Mouse (Mus musculus): ENCODE measurements around the gene Spdye4b.
"Not testable (repeated sequence)": the region's sequence is repeated elsewhere in the genome, so short reads cannot be mapped to it uniquely, and the experiment has no call there.

Gene Spdye4b

DNA sequence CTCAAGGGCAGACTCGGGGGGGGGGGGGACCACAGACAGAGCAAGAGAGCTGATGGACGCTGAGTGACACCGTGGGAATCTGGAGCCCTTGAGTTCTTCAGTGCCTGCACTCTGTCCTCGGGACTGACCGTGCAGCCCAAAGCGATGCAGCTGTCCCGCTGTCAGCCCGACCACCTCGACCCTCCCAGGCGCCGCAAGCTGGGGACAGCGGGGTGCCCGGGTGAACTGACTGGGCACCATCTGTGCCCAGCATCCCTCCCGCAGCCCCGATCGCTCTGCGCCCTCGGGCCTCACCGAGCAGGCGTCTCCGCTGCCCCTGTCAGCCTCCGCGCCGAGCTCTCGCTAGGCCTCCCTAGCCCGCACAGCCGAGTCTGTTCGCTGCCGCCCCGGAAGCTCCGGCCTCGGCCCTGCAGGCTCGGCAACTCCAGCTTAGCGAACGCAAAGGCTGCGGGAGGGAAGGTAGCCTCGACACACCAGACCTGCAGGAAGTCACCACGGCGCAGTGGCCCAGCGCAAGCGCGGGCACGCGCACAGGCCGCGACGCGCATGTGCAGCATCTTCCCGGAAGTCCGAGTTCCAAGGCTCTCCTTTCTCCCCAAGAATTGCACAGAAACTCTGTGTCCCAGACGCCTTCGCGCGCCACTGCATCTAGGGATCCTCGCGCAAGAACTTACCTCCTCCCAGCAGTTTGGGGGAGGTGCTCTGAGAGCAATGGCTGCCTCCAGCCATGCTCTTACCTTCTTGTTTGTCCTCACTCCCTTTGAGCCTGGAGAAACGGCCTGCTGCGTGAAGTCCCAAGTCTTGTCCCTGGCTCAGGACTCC lies at the start of gene Spdye4b, which contains the start of gene Rbak:
Spdye4b (plus strand) TSS at position 763 of the 822 bp plus-strand sequence.
Rbak (minus strand) TSS at position 521 of the 822 bp plus-strand sequence.
- DNase-seq: peak; percentile 92

DNA sequence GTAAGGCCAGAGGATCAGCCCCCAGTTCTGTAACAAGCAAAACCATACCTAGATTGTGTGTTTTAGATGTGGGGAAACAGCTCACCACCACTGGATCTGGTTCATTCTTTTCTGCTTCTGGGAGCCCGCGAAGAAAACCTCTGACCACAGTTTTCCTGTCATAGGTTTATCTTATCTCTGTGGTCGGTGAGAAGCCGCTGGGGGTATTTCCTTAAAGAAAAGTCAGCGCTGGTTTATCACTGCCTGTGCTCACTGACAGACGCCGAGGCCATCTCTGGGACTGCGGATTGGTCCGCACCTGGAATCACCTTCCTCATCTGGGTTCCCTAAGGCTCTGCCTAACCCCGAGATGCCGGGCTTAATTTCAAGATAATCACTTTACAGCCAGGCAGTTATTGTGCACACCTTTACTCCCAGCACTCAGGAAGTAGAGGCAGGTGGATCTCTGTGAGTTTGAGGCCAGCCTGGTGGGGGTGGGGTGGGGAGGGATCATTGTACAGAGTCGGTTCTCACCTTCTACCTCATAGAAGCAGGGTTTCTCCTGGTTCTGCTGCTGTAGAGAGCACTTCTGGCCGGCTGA lies 47.8 kb upstream of the Spdye4b start:
- DNase-seq: no peak

DNA sequence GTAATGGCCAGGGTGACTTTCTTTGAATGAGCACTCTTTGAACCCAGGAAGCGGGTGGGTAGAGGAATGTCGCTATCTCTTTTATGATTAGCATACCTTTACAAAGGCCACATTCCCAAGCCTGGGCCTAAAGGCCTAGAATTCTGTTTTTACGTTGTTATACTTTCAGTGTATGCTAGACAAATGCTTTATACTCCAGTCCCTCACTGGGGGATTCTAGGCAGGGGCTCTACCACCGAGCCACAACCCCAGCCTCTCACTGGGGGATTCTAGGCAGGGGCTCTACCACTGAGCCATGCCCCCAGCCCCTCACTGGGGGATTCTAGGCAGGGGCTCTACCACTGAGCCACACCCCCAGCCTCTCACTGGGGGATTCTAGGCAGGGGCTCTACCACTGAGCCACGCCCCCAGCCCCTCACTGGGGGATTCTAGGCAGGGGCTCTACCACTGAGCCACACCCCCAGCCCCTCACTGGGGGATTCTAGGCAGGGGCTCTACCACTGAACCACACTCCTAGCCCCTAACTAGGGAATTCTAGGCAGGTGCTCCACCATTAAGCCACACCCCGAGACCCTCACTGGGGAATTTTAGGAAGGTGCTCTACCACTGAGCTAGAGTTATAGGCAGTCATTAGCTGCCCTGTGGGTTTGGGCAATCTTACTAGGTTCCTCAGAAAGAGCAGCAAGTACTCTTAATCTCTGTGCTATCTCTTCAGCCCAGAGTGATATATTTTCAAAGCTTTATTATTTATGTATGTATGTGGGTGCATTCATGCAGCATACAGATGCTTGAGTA lies 46.4 kb upstream of the Spdye4b start:
- not testable (repeated sequence) for DNase-seq

DNA sequence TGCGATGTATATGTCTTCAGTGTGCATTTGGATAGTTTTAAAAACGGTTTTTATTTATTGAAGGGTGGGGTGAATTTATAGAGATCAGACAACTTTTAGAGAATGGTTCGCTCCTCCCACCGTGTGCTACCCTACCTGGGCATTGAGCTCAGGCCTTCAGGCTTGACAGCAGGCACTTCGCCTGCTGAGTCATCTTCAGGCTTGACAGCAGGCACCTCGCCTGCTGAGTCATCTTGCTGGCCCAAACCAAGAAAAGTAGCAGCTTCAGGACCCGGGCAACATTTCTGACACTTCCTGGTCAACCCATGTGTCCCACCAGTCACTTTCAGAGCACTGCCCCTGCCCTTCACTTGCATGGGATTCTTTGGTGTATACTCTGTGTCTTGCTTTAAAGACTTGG lies 45.8 kb upstream of the Spdye4b start:
- DNase-seq: no peak

DNA sequence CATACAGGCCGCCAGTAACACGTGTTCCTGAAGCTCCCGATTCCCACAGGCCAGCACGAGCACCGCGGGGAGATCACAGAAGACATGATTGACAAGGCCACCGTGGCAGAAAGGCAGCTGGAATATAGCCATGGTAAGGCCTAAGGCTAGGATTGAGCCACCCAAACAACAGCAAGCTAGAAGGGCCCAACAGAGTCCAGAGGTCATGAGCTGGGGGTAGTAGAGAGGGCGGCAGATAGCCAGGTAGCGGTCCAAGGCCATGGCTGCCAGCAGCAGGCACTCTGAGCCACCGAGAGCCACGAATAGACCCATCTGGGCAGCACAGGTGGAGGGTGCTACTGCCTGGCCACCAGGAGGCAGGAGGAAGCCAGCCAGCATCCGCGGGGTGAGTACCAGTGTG lies 43.2 kb upstream of the Spdye4b start:
- DNase-seq: no peak

DNA sequence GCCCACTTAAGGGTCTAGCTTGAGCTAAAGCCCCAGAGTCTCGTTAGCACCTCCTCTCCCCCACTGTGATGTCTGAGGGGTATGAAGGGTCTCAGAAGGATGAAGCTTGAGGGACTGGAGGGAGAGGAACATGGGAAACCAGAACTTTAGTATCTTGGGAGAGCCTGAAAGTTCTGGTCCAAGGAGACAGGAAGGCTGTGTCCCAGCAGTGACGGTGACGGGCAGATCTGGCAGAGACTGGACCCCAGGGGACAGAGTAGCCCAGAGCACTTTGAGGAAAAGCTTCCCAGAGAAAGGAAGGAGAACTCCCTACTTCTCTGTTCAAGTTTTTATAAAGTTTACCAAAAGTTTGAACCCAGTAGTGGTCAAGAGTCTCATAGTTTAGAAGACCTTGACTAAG lies 33.3 kb upstream of the Spdye4b start, which contains the start of gene Olfr718-ps1:
Olfr718-ps1 (minus strand) TSS at position 101 of the 400 bp plus-strand sequence.
- DNase-seq: no peak

DNA sequence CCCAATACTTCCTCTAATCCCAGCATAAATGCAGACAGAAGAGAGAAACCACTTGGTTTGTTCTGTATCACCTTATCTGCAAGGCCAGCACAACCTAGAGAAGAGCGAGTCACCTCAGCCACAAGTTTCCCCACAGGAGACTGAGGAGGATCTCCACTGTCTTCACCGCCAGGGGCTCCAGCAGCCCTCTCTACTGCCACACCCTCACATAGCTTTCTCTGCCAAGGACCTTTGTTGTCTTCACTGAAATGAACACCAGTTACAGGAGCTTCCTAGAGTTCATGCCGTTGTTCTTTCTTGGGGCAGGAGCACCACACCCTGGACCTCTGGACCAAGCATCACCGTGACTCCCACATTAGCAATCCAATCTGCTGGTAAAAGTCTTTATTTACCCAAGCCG lies 32.2 kb upstream of the Spdye4b start:
- no peak for DNase-seq

DNA sequence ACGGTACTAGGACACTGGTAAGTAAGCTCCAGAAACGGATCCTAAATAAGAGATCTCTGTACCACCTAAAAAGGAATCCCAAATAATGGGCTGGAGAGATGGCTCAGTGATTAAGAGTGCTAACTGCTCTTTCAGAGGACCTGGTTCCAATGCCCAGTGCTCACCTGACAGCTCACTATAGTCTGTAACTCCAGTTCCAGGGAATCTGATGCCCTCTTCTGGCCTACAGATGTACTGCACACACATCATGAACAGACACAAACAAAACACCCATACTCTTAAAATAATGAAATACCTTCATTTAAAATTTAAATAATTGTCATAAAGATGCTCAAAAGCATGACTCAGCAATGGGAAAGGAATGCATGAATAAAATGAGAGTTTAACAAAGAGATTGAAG lies 31.3 kb upstream of the Spdye4b start:
- DNase-seq: no peak

DNA sequence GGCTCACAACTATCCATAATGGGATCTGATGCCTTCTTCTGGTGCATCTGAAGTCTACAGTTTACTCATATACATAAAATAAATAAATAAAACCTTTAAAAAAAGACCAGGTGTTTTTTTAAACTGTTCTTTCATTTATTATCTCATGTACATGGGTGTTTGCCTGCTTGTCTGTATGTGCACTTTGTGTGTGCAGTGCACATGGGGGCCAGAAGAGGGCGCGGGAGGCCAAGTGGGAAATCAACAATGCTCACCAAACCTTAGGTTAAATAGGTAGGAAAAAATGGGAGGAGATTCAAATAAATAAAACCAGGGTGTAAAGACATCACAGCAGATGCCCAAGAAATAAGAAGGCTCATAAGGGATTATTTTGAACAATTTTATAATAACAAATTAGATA lies 30.8 kb upstream of the Spdye4b start:
- DNase-seq: no peak

DNA sequence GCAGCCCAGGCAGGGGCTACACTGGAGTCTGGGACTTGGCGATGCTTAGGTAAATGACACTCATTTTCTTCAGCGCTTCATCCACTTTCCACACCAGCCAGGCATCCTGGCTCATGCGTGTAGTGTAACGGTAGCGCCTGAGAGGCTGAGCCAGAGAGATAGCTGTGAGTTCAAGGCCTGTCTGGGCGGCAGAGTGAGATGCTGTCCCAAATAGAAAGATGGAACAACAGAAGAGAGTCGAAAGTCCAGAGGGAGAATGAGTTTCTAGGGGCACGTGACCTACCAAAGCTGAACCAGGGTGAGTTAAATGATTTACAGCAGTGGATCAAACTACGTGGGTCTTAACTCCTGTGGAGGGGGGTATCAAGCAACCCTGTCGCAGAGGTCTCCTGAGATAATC lies 27.1 kb upstream of the Spdye4b start:
- no peak for DNase-seq

DNA sequence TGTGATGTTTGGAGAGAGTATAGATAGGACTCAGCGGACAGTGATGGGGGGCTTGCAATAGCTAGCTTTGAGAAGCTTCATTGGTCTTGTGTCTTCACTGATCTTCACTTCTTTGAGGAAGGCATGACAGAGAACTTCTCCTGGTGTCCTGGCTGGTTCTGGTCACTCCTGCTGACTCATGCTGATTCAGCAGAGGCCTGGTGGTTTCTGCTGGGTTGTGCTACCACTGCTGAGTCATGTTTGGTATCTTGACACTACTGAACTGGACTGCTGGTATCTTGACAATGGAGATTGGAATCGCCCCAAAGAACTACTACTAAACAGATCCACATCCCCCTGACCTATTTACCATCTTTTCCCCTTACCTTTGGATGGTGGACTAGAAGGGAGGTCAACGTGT lies 25.3 kb upstream of the Spdye4b start:
- DNase-seq: no peak

DNA sequence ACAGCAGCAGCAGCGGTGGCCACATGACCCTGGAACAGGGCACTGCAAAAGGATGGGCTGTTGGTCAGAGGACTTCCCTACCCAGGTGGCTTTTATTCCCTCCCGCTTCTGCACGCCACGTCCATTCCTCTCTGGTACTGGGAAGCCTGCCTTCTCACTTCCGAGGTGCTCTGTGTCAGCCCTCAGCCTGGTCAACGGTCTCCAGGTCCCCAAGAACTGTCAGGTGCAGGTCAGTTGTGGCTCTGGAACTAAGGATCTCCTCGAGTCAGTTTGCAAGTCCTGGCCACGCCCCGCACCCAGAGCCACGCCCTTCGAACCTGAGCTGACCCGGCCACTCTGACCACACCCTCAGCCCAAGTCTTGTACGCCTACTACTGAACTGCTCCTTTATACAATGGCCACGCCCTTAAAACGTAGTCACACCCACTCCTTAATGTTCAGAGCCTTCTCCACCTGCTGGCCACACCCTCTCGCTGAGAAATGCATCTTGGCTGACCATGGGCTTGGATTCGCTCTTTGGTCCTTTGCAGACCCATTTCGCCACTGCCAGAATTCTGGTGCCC lies 15.2 kb upstream of the Spdye4b start:
- peak; percentile 35 for DNase-seq

DNA sequence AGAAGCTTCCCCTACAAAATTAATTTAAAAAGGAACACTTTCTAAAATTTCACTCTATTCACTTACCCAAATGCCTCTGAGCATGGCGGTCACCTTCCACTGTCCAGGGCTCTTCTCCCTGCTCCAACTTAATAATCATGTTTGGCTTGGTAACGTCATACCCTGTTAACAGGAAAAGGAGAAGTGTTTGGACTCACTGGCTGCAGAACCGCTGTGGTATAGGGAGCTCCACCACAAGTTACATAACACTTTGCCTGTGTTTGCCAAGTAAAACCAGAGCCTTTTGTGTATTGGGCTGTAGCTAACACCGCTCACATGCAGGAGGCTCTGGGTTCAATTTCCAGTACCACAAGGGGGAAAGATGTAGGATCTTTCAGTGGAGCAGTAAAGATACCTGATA lies 4.8 kb upstream of the Spdye4b start:
- DNase-seq: no peak

DNA sequence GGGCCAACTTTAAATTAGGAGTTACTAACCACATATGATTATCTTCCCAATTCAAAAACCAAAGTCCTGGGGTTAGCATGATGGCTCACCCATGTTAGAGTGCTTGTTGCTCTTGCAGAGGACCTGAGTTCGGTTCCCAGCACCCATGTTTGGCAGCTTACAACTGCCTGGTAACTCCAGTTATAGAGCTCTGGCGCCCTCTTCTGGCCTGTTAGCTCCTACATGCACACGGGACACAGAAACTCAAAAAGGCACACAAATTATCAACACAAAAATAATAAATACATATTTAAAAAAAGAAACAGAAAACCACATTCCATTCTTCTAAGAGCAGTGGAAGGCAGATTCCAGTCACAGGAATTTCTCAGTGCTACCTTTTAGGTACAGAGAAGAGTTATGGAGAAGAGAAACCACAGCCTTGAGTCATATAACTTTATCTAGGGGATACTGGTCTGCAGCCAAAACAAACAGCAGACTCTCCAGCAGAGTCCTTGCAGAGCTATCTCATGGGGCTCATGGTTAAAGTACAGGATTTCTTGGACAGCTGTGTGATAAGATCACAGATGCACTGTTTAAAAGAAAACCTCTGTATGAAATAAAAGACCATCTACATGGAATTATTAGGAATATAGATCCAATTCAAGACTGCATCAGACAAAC lies 3.1 kb upstream of the Spdye4b start:
- no peak for DNase-seq

DNA sequence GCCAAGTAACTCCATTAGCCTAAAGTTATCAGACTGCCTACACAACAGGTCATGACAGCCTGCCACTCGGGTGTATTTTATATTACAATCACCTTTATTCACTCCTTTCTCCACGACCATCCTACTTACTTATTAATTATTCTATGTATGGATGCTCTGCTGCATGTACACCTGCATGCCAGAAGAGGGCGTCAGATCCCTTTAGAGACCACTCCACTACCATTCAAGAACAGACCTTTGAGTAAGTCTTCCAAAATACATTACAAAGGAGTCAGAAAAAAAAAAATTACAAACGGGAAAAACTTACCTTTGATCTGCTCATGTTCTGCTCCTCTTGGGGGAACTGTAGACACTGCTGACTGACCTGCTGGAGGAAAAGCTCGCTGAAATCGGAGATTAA lies 1.6 kb upstream of the Spdye4b start:
- no peak for DNase-seq

DNA sequence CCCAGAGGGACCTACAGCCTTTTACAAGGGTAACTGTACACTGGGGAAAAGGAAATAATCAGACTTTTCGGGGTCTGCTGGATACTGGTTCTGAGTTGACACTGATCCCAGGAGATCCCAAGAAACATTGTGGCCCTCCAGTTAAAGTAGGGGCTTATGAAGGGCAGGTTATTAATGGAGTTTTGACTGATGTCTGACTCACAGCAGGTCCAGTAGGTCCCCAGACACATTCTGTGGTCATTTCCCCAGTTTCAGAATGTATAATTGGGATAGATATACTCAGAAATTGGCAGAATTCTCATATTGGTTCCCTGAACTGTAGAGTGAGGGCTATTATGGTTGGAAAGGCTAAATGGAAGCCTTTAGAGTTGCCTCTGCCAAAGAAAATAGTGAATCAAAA lies 7.2 kb downstream of the Spdye4b start:
- not testable (repeated sequence) for DNase-seq

DNA sequence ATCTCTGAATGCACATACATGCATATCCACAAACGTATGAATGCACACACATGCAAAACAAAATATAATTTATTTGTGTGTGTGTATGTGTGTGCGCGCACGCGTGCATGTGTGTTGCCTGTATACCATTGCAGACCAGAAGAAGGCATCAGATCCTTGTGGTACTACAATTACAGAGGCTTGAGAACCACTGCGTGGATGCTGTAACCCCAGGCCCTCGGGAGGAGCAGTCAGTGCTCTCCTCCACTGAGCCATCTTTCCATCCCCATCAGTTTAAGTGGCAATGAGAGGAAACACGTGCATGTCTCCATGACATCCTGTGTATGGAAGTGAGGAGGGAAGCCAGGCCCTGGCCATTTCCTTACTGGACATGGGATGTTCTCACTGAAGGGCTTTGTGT lies 12.0 kb downstream of the Spdye4b start:
- DNase-seq: no peak

DNA sequence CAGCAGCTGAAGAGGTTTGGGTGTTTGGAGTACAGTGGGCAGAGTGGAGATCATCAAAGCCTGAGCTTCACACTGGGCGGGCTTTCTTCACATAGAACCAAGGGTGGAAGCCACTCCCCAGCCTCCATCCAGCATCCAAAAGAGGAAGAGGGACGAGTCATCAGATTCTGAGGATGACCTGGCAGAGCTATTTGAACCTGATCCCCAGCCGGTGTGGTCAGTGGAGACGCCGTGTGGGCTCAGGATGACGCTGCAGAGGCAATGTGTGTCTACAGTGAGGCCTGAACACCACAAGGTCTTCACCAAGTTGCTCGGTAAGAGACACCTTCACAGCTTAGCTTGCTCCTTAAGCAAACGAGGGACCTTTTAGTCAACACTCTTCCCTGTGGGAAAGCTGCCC lies 13.9 kb downstream of the Spdye4b start:
- DNase-seq: not testable (repeated sequence)

DNA sequence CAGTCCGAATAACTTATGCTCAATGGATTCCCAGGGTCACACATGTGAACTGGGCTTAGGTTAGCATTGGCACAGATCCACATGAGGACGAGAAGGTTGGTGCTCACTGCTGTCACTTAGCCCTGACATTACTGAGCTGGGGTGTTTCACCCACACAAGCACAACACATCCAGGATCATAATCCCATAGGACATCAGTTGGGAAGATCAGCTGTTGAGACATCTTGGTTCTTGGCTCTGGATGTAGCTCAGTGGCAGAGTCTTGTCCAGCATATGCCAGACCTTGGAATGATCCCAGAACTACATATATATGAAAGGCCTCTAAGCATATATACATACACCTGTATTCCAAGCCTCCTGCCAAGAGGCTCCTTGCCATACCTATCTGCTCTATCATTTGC lies 14.3 kb downstream of the Spdye4b start:
- DNase-seq: no peak

DNA sequence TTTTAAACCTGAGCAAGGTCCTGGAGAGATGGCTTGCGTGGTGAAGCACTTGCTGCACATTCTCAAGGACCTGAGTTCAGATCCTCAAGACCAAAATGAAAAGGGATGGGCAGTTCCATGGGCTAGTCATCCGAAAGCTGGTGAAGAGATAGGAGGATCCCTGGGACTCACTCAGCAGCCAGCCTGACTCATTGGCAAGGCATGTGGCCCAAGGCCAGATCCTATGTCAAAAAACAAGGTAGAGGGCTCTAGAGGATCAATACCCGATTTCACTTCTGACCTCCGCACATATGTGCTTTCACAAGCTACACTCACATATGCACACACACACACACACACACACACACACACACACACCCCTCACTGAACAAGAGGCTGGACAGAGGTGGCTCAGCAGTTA lies 15.7 kb downstream of the Spdye4b start:
- no peak for DNase-seq

DNA sequence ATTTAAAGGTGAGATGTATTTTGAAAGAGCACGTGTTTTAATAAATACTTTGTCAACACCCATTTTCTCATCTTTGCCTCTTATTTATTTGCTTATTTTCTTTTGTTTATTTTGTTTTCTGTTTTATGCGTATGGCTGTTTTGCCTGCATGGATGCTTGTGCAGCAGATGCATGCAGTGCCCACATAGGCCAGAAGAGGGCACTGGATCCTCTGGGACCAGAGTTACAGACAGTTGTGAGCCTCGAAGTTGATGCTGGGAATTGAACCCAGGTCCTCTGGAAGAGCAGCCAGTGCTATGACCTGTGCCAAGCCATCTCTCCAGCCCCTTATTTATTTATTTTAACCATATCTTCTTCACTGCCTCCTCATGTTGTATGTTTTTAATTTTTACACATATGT lies 24.2 kb downstream of the Spdye4b start:
- no peak for DNase-seq

DNA sequence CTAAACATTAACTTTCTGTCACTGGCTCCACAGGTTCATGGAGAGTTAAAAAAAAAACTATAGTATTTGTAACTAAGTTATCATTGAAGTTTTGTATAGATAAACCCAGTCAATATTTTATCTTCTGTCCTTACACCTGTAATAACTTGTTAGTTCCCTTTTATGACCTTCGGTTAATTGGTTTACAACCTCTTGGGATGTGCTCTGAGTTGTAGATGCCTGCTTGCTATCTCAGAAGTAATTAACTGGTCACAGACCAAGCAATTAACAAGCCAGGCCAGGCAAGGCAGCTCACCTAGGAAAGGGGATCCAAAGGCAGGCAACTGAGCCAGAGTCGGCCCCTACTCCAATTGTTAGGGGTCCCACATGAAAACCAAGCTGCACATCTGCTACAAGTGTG lies 33.0 kb downstream of the Spdye4b start:
- no peak for DNase-seq

DNA sequence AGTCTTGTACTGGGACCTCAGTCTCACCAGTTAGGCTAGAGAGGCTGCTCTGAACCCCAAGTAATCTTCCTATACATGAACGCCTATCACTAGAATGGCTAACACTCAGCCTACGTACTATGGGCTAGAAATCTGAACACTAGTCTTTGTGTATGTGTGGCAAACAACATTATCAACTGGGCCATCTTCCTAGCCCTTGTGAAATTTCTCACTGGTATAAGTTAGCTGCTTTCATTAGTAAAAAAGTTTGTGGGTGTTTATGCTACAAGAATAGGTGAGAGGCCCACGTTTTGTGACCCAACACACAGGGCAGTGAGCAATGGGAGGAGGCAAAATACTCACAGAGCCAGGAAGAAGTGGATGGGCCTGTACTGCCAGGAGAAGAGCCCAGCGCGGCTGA lies 40.2 kb downstream of the Spdye4b start:
- no peak for DNase-seq

Measured in lung, postnatal 14 days (tissue).